Mouse (Mus musculus): ENCODE results near the gene Gm5580. TPM values are rescaled to one million over a fixed set of nuclear protein-coding genes. Genes with fewer than 3 reads are reported as not detected.
"Not testable (repeated sequence)": the region's sequence is repeated elsewhere in the genome, so short reads cannot be mapped to it uniquely, and the experiment has no call there.

The Gm5580 gene
- not detected for total RNA-seq (2018; cell fraction: chromatin; rRNA removed)
- total RNA-seq (2018; cell fraction: cytosol; rRNA removed), result under 1 TPM in 1 of 26 experiments, not detected in 25; 0.08 TPM
- not detected for total RNA-seq (2018; cell fraction: nucleus; rRNA removed)
- 0.33 TPM in 1 of 3 replicates, not detected in the others for polyA plus RNA-seq (2018)

DNA sequence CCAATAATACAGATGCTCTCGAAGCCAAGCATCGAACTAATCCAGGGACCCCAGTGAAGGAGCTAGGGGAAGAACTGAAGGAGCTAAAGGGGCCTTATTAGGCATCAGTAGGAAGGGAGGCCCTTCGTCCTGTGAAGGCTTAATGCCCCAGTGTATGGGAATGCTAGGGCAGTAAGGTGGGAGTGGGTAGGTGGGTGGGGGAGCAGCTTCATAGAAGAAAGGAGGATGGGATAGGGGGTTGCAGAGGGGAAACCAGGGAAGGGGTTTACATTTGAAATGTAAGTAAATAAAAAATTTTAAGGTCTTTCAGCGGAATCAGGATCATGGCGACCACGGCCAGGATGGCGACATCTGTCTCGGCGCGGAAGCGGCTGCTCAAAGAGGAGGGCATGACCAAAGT is at the start of gene Gm5580:
Gm5580 (plus strand) TSS at position 301 of the 400 bp plus-strand sequence.
- H3K27ac ChIP-seq; H3K36me3 ChIP-seq (ENCODE audit: inconsistent target); H3K79me2 ChIP-seq (ENCODE audit: inconsistent target); H3K4me3 ChIP-seq (ENCODE audit: inconsistent target): not testable (repeated sequence)
- WGBS (ENCODE audit: missing documents), result 96% methylated on average over 3 of the region's 11 CpGs

DNA sequence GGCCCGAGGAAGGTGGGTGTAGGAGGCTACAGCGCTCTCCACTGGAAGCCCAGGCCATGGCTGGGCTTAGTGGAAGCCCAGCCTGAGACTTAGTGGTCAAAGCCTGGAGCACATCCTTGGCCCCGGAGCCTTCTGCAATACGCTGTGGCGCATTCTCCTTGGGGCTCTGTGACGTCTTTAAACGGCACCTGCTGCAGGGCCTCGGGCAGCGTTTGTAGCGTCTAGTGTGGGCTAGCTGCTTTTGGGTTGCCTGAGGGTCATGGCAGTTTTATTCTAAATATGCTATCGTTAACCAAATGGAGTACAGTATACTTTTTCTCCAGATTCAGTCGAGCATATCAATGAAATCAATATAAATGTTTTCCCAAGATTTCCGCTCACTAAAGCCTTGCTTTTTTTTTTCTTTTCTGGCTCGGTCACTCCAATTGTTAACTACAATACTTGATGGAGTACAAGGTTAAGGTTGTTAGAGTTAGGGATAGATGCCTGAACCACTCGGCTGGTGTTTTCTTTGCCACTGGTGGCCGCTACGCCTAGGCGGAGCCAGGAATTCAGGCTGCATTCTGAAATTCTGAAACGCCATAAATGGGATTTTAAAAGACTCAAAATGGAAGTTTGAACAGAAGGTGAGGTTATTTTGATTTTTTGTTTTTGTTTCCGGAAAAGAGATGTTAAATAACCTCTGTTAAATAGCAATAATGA is 44.5 kb upstream of the Gm5580 start, which contains the start of gene Olfr212:
Olfr212 (plus strand) TSS at position 215 of the 702 bp plus-strand sequence.
- WGBS (ENCODE audit: missing documents), result 98% methylated on average over 8 of the region's 20 CpGs
- H3K36me3 ChIP-seq (ENCODE audit: inconsistent target); H3K4me3 ChIP-seq (ENCODE audit: inconsistent target); H3K79me2 ChIP-seq (ENCODE audit: inconsistent target); H3K27ac ChIP-seq: not testable (repeated sequence)

DNA sequence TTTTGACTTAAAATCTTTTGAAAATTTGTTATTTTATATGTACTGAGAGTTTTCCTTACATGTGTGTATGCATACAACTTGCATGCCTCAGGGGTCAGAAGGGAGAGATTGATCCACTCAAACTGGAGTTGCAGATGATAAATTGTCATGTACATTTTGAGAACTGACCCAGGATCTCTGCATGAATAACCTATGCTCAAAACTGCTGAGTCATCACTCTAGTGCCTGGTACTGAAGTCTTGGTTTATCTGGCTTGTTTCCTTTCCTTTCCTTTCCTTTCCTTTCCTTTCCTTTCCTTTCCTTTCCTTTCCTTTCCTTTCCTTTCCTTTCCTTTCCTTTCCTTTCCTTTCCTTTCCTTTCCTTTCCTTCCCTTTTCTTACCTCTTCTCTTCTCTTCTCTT is 36.1 kb upstream of the Gm5580 start:
- H3K4me3 ChIP-seq (ENCODE audit: inconsistent target), result no peak overlapping the region
- H3K79me2 ChIP-seq (ENCODE audit: inconsistent target), result no peaks in the 10 kb centered on the region
- no peaks in the 10 kb centered on the region for H3K36me3 ChIP-seq (ENCODE audit: inconsistent target)
- H3K27ac ChIP-seq, result no peak overlapping the region

DNA sequence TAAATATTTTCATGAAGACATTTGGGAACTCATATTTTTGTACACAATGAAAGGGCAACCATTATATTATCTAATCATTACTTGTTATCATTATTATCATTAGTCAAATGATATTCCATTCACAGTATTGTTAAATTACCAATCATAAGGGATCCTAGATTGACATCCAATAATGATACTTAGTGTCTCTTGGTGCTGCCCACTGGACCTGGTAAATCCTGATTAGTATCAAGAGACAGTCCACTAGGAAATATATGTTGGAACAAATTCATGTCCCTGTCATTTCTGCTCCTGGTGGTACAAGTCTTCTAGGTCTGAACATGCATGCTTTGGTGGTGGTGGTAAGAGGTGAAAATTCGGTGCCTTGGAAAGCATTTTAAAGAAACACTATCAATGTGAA is 12.8 kb upstream of the Gm5580 start, which contains the start of gene Olfr213:
Olfr213 (plus strand) TSS at position 301 of the 400 bp plus-strand sequence.
- WGBS (ENCODE audit: missing documents), result 67% methylated on average over 1 of the region's 1 CpGs
- no peak within 1 kb of the TSS for H3K27ac ChIP-seq
- no peak within 1 kb of the TSS for H3K4me3 ChIP-seq (ENCODE audit: inconsistent target)
- no peaks in the 10 kb centered on the region for H3K36me3 ChIP-seq (ENCODE audit: inconsistent target)
- no peaks in the 10 kb centered on the region for H3K79me2 ChIP-seq (ENCODE audit: inconsistent target)

DNA sequence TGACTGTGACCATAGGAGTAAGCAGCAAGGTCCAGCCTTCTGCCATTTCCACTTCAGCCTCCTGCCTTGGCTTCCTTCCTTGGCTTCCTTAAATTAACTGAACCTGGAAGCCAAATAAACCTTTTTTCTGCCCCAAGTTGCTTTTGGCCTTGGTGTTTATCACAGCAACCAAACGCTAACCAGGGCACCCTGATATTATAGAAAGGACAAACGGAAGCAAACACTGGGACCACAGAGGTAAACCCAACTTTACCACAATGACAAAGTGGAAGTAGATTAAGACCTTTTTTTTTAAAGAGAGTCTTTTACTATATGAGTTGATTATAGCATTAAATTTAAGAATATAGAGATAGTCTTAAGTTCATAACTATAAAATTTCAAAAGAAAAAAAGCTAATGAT is 8.4 kb upstream of the Gm5580 start:
- Histone ChIP-seq H3K4me3 (ENCODE audit: inconsistent target) (no peak overlapping the region), H3K36me3 (ENCODE audit: inconsistent target) (no peaks in the 10 kb centered on the region), H3K79me2 (ENCODE audit: inconsistent target) (no peaks in the 10 kb centered on the region), H3K27ac (no peak overlapping the region)
- WGBS (ENCODE audit: missing documents), result 17% methylated on average over 2 of the region's 2 CpGs

DNA sequence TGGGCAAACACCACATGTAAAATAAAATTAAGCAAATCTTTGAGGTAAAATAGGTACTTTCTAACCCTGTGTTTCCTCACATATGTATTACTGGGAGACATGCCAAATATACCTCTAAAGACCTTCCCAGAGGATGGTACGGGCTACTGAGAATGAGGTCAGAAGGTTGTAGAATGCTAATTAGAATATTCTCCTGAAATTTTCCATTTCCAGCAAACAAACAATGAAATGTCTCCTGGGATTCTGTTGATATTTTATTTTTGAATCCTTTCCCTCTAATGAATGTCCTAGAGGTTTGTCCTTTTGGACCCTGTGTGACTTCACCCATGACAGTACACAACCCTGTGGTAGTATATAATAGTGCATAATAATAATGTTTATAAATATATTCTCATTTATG is 3.0 kb downstream of the Gm5580 start, which contains the start of gene Olfr214:
Olfr214 (plus strand) TSS at position 301 of the 400 bp plus-strand sequence.
- WGBS (ENCODE audit: missing documents), result 100% methylated on average over 1 of the region's 1 CpGs
- Histone ChIP-seq H3K27ac (no peak within 1 kb of the TSS), H3K4me3 (ENCODE audit: inconsistent target) (no peak within 1 kb of the TSS), H3K79me2 (ENCODE audit: inconsistent target) (no peaks in the 10 kb centered on the region), H3K36me3 (ENCODE audit: inconsistent target) (no peaks in the 10 kb centered on the region)

DNA sequence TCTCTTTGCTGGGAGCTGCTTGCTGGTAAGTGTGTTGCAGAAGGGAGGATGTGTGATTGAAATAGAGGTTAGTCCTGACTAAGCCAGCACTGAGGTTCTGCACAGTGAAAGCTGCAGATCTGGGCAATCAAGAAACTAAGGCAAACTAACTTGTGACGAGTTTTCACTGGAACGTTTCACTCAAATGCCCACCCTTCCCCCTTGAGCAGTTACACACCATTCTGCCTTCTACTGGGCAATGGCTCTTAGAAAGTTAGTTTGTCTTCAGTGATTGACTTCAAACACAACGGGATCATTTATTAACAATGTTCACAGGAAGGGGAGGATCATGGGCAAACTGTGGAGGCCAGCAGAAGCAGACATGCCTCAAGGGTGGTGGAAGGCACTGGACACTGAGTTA is 4.0 kb downstream of the Gm5580 start:
- 72% methylated on average over 3 of the region's 3 CpGs for WGBS (ENCODE audit: missing documents)
- H3K79me2 ChIP-seq (ENCODE audit: inconsistent target), result no peaks in the 10 kb centered on the region
- H3K27ac ChIP-seq, result no peak overlapping the region
- H3K4me3 ChIP-seq (ENCODE audit: inconsistent target), result no peak overlapping the region
- no peaks in the 10 kb centered on the region for H3K36me3 ChIP-seq (ENCODE audit: inconsistent target)

DNA sequence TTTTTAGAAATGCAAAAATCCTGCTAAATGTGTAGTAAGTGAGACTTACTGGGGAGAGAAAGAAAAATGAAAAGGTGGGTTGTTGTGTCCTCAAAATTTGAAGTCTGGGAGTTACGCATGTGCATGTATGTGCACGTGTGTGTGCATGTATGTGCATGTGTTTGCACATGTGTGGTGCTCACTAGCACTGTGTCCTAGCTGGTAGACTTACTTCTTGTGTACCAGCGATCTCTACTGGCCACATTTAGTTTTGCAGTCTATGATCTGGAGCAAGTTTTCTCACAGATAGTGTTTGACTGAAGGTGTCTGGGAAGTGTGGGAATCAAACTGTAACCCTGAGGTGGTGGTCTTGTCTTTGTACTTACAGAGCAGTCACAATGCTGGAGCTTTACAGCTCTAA is 18.9 kb downstream of the Gm5580 start:
- Histone ChIP-seq H3K27ac (no peak overlapping the region), H3K79me2 (ENCODE audit: inconsistent target) (no peaks in the 10 kb centered on the region), H3K36me3 (ENCODE audit: inconsistent target) (no peaks in the 10 kb centered on the region), H3K4me3 (ENCODE audit: inconsistent target) (no peak overlapping the region)
- WGBS (ENCODE audit: missing documents), result 33% methylated on average over 3 of the region's 3 CpGs

DNA sequence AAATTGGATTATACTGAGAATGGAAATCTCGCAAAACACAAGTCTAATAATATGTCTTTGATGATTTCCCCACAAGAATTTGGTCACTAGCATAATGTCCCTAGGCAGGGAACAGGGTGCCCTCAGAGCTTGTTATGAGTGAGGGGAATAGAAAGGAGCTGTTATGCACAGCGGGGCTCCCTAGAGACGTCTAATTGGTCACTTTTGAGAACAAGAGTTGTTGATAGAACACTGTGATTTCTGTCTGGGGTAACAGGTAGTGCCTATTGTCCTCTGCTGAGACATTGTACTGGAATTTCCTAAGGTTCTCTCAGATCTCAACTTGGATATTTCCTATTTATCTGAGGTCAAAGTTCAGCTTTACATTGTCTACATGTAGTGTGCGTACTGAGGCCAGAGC is 33.2 kb downstream of the Gm5580 start, which contains the start of gene Olfr215:
Olfr215 (minus strand) TSS at position 101 of the 400 bp plus-strand sequence.
- Histone ChIP-seq H3K36me3 (ENCODE audit: inconsistent target) (no peaks in the 10 kb centered on the region), H3K79me2 (ENCODE audit: inconsistent target) (no peaks in the 10 kb centered on the region), H3K27ac (no peak within 1 kb of the TSS), H3K4me3 (ENCODE audit: inconsistent target) (no peak within 1 kb of the TSS)
- 87% methylated on average over 4 of the region's 4 CpGs for WGBS (ENCODE audit: missing documents)

DNA sequence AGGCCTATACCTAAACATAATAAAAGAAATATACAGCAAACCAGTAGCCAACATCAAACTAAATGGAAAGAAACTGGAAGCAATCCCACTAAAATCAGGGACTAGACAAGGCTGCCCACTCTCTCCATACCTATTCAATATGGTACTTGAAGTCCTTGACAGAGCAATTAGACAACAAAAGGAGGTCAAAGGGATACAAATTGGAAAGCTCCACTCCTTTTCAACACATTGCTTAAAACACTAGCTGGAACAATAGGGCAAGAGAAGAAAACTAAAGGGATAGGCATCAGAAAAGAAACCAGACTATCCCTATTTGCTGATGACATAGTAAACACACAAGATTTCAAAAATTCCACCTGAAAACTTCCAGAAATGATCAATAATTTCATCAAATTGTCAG is 50.0 kb downstream of the Gm5580 start:
- not testable (repeated sequence) for H3K4me3 ChIP-seq (ENCODE audit: inconsistent target); H3K36me3 ChIP-seq (ENCODE audit: inconsistent target); H3K79me2 ChIP-seq (ENCODE audit: inconsistent target); H3K27ac ChIP-seq

Other genes starting within 250 kb of the Gm5580 start
- 51.2 to 63.6 TPM (median 59.1 TPM) in 3 replicates for gene March8, start 213.1 kb upstream of the Gm5580 start, polyA plus RNA-seq (2018)
- gene Alox5, start 90.0 kb upstream of the Gm5580 start, polyA plus RNA-seq (2018), result 0.45 to 1.1 TPM (median 0.86 TPM) in 3 replicates
- not detected in 3 replicates for gene Olfr211, start 62.0 kb upstream of the Gm5580 start, polyA plus RNA-seq (2018)
- gene Olfr212, start 44.6 kb upstream of the Gm5580 start, polyA plus RNA-seq (2018), result not detected in 3 replicates
- not detected in 3 replicates for gene Olfr213, start 12.7 kb upstream of the Gm5580 start, polyA plus RNA-seq (2018)
- not detected in 3 replicates for gene Olfr214, start 3.1 kb downstream of the Gm5580 start, polyA plus RNA-seq (2018)
- not detected in 3 replicates for gene Olfr215, start 33.1 kb downstream of the Gm5580 start, polyA plus RNA-seq (2018)
- 14.8 to 18.3 TPM (median 15.1 TPM) in 3 replicates for gene Zfp422, start 77.9 kb downstream of the Gm5580 start, polyA plus RNA-seq (2018)
- 0.10 TPM in 1 of 3 replicates, not detected in the others for gene Depp1, start 99.5 kb downstream of the Gm5580 start, polyA plus RNA-seq (2018)
- gene Rassf4, start 122.8 kb downstream of the Gm5580 start, polyA plus RNA-seq (2018), result 48.6 to 217 TPM (median 138 TPM) in 3 replicates
- under 0.01 TPM in 1 of 3 replicates, not detected in the others for gene Tmem72, start 165.8 kb downstream of the Gm5580 start, polyA plus RNA-seq (2018)

Measured in macrophage (primary cell).